Mouse (Mus musculus) left cerebral cortex, postnatal 4 days (tissue): ENCODE data around the gene Plppr1. TPM values are rescaled to one million over a fixed set of nuclear protein-coding genes. Genes with fewer than 3 reads are reported as not detected.
A peak's percentile ranks its signal among the peaks of the same experiment; 100 is the strongest.
"Not testable (repeated sequence)": the region's sequence is repeated elsewhere in the genome, so short reads cannot be mapped to it uniquely, and the experiment has no call there.

Experiments
- DNase-seq: peaks from one replicate; pipeline ENCODE4 v3.0.0-alpha.2; 2022
- intact Hi-C: fragments of 180-260 bp; cut with DNase I; formaldehyde crosslinking; loops from one replicate; pipeline ENCODE4 v1.15.1; 2025
- total RNA-seq, 2 experiments: library from RNA; stranded (reverse); gene quantifications; 2 replicates each; pipeline ENCODE4 v1.2.3; 2021

Gene Plppr1
- total RNA-seq, 2 experiments from 2014 or later: 82.4 to 92.1 TPM

- no peak for DNase-seq
These were observed 164.4 kb downstream of the Plppr1 start for GRCm38 (mm10) chr4:49223501-49223900.

DNA sequence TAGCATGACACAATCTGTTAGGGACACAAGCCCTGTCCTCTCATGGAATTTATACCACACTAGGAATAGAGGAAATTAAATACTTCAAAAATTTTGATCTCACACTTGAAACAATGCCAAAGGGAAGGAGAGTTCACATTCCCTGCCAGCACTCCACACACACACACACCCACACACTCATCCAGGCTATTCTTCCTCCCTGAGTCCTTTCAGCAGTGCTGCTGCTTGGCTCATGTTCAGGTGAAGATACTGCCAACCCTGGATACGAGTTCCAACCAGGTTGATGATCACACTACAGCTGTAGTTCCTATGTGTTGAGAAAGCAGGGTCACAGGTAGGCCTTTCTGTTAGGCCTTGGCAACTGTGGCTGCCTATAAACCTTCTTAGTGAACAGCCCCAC, 165.9 kb downstream of the Plppr1 start:
- DNase-seq: no peak
- intact Hi-C loops: no loop called here

More at GRCm38 (mm10) chr4:49223501-49223900, 164.4 kb downstream of the Plppr1 start:
- intact Hi-C loops: no loop called here

GRCm38 (mm10) chr4:49232206-49233031, 173.3 kb downstream of the Plppr1 start:
- no peak for DNase-seq
- intact Hi-C loops: no loop called here

DNA sequence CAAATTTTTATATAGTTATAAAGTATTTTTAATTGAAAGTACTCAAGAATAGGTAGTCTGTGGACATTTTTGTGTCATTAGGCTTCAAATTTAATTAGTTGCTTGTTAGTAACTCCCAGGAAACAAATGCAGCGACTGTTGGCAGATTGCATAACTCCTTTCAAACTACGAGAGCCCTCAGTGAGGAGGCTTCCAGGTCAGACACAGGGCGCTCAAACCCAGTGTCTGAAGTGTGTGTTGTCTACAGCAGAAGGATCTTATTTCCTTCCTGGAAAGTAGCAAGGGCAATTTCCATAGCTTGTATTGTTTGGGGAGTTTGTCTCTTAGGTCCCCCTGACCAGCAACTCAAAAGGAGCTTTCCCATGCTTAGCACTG, 173.9 kb downstream of the Plppr1 start:
- no peak for DNase-seq
- intact Hi-C loops: no loop called here

DNA sequence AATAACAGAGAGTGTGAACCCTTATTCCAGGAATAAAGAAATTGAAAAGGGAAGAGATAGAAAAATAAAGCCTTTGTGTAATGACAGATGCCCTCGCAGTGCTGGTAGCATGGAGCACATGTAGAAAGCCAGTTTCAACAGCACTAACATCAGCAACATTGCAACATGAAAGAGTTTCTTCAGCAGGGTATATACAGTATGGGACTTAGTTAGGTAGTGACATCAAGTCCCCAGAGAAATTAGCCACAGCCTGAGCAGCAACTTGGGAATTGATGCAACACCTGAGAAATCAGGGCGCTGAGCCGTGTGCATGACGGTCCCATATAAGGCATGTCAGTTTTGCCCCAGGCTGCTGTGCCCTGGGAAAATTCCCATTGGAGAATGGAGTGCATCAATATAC, 179.0 kb downstream of the Plppr1 start:
- DNase-seq: no peak

DNA sequence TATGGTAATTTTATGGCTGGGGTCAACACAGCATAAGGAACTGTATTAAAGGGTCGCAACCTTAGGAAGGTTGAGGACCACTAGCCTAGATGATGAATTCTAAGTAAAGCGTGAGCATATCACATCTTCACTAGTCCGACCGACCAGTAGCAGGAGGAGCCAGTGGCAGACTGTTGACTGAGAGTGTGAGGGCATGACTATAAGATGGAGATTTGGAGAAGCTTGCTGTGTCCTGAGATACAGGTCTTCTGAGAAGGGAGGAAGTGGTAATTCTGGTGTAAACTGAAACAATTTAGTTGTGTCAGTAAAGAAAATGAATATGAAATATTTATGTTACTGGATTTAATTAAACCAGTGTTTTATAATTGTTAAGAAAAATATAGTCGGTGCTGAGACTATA, 180.4 kb downstream of the Plppr1 start:
- DNase-seq: no peak
- intact Hi-C loops: no loop called here

More for the DNA sequence above, 179.0 kb downstream of the Plppr1 start:
- intact Hi-C loops: no loop called here

GRCm38 (mm10) chr4:49244791-49245190, 185.7 kb downstream of the Plppr1 start:
- DNase-seq: peak; percentile 13
- intact Hi-C loops: no loop called here

GRCm38 (mm10) chr4:49245274-49245673, 186.2 kb downstream of the Plppr1 start:
- intact Hi-C loops: no loop called here
- no peak for DNase-seq

DNA sequence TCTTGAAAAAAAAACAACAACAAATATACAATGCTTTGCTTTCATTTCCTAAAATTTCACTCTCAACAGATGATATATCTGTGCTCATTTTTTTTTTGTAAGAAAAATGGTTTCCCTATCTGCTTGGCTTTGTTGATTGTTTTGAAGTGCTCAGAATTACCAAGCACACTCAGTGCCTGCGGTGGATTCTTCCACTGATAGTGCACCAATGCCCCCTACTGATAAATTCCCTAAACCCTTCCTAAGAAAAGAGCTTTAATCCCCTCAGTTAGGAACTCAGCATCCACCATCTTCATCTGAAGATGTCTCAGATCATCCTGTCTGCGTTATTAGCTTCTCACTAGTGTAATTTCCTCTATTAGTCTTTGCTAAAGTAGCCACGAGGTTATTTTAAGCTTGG, 192.2 kb downstream of the Plppr1 start:
- intact Hi-C loops: loop anchor here (10.0 kb wide), 1 partner anchor 556 kb away; no protein-coding TSS in a partner anchor
- DNase-seq: no peak

DNA sequence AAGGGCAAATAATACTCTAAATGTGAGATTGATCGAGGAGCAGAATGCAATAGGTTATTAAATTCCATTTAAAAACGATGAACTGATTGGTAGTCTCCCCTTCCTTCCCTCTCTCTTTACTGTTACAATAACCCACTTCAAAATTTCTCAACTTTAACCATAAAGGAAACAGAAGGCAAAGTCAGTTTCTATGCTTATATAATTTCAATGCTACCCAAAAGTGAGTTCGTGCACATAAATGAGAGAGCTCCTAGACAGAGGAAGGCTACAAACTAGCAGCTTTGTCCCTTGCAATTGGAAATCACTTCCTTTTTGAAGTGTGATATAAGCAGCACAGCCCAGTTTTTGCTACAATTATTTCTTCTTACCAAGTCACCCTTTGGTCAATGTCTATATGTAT, 193.1 kb downstream of the Plppr1 start:
- DNase-seq: no peak
- intact Hi-C loops: loop anchor here (10.0 kb wide), 1 partner anchor 557 kb away; no protein-coding TSS in a partner anchor

- intact Hi-C loops: no loop called here
These were observed 219.4 kb downstream of the Plppr1 start for GRCm38 (mm10) chr4:49278515-49278914.

DNA sequence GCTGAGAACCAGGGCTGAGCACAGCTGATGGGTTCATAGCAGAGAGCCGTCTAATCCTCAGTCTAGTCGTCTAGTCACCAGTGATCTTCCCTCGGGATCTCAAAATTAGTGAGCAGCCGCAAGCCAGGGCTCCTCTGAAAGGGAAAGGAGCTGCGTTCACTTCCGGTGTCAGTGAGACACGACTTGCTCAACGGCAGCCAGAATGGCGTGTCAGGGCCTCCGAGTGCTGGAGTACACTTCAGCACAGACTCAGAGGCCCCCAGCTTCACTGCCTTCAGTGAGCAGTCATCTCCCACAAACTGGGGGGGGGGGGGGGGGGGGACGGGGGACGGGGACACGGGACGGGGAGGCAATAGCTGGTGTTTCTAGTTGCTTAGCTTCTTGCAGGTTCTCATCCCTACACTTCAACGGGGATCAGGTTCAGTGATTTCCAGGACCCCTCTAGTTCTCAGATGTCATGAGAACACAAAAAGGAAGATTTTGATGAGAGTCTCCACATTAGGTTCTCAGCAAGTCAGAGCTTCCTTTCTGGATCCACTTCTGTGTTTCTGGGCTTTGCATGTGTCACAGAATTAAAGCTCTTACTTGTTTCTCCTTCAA, 225.7 kb downstream of the Plppr1 start:
- peak; percentile 5 for DNase-seq
- intact Hi-C loops: no loop called here

More at GRCm38 (mm10) chr4:49278515-49278914, 219.4 kb downstream of the Plppr1 start:
- peak; percentile 79 for DNase-seq

DNA sequence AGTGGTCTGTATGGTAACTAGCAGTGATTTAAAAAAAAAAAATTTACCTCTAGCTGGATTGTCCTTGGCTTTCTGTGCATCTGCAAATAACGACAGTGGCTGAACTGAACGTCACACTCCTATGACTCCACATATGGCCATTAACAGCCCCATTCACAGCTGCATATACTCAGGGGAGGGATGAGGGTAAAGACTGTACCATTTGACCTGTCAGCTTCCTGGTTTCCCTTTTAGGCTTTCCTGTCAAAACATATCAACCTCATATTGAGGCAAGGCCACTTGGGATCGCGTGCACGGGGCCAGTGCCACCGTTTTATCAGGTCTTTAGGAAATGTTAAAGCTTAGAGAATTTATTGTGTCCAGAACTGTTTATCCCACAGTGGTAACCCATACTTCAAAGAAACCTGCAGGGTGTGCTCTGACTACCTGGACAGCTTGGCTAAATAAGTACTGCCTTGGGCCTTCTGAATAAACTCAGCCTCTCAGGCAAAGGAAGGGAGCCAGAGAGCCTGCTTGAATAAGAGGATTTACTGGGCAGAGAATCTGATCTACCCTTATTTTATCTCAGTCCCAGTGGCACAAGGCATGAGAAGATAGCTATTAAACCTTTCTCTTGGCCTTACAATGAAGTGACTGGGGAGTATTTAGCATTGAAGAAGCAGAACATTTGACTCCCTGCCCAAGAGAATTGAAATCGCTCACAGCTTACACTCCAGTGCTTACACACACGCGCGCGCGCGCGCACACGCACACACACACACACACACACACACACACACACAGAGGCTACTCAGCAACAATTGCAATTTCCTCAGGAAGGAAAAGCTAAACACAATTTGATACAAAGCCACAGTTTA, 226.5 kb downstream of the Plppr1 start:
- DNase-seq: peak; percentile 8
- intact Hi-C loops: no loop called here

GRCm38 (mm10) chr4:49286197-49286492, 227.1 kb downstream of the Plppr1 start:
- intact Hi-C loops: no loop called here
- peak; percentile 8 for DNase-seq

GRCm38 (mm10) chr4:49296434-49296833, 237.4 kb downstream of the Plppr1 start:
- intact Hi-C loops: no loop called here
- DNase-seq: no peak

- no peak for DNase-seq
- intact Hi-C loops: no loop called here
These were observed 240.5 kb downstream of the Plppr1 start for GRCm38 (mm10) chr4:49299576-49299975.

- intact Hi-C loops: loop anchor here (5.0 to 10.0 kb wide), 2 partner anchors 547 to 630 kb away; no protein-coding TSS in a partner anchor
- no peak for DNase-seq
These were observed 263.0 kb downstream of the Plppr1 start for GRCm38 (mm10) chr4:49321903-49322635.

DNA sequence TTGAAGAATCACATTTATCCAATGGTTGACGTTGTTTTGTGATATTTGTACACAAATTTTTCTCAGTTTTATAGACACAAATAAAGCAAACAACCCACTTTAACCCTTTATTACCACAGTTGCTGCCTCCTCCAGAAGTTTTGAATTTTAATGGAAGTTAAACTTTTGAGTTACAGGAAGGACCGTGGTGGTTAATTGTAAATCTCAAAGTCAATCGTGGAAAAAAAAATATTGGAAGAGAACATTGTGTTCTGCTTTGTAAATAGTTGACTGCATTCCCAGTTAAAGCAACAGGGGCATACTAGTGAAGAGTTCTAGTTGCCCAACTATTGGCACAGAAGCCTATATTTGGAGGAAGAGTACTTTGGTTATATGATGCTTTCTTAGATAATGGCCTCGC, 278.9 kb downstream of the Plppr1 start:
- intact Hi-C loops, DNase-seq: not testable (repeated sequence)

DNA sequence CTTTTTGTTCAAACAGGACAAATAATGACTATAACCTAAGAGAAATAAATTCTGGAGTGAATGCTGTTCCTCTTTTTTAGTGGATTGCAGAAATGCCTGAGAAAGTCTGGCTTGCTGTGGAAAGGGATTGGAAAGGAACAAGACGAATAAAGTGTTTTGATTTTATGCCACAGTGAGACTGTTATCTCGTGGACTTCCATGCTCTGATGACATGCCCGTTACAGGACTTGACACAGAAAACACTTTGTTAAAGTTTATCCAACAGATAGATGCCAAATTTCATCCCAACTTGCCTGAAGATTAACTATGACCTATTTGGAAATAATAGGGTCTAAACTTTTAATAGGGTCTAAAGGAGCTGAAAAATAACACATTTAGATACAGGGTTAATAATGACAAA, 281.0 kb downstream of the Plppr1 start:
- intact Hi-C loops: loop anchor here (10.0 kb wide), 1 partner anchor 75 kb away; no protein-coding TSS in a partner anchor
- not testable (repeated sequence) for DNase-seq

DNA sequence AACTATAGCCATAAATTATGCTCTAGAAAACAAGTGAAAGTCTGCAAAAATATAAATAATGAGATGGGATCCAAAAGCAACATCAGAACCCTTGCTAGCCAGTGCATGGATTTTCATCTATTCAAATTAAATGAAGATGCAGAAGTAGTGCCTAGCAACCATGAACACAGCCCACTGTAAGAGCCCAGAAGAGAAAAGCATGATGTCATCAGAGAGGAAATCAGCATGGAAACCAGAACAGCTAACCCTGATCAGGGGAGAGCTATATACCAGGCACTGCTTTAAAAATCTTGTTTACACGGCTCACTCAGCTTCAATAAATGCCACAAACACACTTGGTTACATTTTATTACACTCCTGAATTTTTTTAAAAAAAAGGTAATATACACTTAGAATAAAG, 288.9 kb downstream of the Plppr1 start:
- not testable (repeated sequence) for DNase-seq
- intact Hi-C loops: loop anchor here (10.0 kb wide), 1 partner anchor 67 kb away; no protein-coding TSS in a partner anchor
